Mouse (Mus musculus): Measurements from ENCODE around the gene Dnaaf2.

The Dnaaf2 gene

DNA sequence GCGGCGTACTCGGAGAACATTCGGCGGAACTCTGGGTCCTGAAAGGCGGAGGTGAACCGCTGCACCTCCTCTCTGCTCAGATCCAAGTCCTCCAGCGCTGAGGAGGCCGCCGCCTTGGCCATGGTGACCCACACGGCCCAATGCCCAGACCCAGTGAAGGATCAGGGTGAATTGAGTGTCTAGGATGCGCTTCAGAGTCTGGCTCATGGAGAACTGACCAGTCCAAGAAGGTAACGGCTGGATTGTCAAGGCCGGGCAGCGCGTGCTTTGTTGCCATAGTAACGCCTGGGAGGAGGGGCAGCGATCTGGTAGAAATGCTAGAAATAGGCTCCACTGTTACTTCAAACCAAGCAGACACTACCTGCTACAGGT lies at the start of gene Dnaaf2:
Dnaaf2 (minus strand) TSS at position 266 of the 372 bp plus-strand sequence.
- WGBS: 1% methylated on average over 18 of the region's 18 CpGs

DNA sequence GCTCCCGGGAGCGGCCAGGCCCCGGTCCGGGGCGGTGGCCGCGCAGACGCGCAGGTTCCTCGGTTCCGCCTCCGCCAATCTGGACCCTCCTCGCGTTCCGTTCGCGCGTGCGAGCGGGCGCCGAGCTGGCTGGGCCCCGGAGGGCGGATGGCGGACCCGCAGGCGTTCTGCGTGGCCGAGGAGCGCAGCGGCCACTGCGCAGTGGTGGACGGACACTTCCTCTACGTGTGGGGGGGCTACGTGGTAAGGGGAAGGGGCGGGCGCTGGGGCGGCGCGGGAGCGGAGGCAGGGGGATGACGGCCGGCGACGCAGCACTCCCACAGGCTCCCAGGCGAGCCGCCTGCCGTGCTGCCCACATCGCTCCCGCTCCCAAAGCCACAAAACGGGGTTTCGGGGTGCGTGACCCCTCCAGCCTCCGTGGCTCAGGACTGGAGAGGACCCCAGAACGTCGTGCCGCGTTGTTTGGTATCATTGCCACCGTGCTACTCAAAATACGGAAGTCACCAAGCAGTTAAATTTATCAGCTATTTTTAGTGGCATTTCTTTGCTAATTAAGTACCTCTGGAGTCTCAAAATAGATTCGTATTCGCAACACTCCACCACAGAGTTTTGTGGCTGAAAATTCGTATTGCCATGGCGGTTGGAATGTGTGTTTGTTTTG lies 43.7 kb upstream of the Dnaaf2 start:
- 1% methylated on average over 61 of the region's 64 CpGs for WGBS

DNA sequence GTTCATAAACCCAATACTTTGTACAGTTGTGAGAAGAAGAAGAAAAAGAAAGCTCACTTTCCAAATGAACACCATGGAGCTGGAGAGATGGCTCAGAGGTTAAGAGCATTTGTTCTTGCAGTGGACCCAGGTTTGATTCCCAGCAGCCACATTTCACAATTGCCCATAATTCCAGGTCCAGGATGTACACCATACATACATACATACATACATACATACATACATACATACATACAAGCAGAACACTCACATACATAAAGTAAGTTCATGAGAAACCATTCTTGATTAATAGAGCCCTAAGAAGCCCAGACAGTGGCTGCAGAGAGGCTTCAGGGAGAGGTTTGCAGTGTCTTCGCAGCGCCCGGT lies 43.2 kb upstream of the Dnaaf2 start:
- 0% methylated on average over 3 of the region's 3 CpGs for WGBS

DNA sequence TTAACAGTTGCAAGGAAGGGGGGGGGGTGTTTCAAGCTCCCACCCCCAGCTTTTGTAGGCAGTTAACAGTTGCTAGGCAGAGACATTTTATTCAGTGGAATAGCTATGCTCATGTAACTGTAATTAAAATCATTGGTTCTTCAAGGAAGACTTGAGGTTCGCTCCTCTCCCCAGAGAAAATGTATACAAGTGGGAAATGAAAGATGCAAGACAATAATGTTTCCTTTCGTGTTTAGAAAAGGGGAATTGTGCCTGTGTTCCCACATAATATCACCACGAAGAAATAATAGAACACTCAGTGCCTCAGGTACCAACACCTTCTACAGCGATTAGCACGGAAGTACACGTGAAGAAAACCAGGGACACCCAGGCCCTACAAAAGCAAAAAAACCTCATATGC lies 42.6 kb upstream of the Dnaaf2 start, which contains the start of gene Klhdc1:
Klhdc1 (plus strand) TSS at position 301 of the 400 bp plus-strand sequence.
- 40% methylated on average over 6 of the region's 6 CpGs for WGBS

DNA sequence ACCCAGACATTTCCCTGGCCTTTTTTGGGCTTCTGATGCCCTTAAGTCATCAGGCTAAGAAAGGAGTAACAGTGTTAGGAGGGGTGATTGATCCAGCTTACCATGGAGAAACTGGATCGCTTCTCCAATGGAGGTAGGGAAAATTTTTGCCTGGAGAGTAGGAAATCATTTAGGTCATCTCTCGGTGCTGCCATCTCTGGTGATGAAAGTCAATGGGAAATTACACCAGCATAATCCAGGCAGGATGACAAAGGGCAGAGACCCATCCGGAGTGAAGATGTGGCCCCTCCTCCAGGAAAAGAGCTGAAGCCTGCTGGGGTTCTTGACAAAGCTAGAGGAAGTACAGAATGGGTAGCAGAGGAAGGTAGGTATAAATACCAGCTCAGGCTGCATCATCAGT lies 40.1 kb upstream of the Dnaaf2 start:
- 41% methylated on average over 3 of the region's 3 CpGs for WGBS

DNA sequence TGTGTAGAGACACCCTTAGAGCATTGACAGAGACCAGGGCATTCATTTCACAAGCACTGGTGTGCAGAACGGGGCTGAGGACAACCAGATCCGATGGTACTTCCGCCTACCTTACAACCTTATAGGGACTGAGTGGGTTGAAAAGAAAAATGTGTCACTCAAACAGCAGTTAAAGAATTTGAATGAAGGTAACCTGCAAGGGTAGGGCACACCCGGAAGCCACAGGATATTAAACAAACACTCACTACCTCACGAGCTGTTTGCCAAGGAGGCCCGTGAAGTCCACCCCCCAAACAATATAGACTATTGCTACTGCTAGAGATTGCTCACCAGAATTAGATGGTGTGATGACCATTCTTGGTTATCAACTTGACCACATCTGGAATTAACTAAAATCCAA lies 37.6 kb upstream of the Dnaaf2 start:
- 85% methylated on average over 6 of the region's 6 CpGs for WGBS

DNA sequence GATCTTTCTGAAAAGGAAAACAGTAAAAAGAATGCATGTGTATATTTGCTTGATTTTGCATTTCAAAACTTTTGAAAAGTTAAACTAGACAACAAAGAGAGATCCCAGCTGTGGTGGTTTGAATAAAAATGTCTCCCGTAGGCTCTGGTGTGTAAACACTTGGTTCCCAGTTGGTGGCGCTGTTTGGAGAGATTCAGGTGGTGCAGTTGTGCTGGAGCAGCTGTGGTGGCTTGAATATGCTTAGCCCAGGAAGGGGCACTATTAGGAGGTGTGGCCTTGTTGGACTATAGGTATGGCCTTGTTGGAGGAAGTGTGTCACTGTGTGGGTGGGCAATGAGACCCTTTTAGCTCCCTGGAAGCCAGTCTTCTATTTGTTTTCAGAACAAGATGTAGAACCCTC lies 31.0 kb upstream of the Dnaaf2 start:
- 58% methylated on average over 2 of the region's 2 CpGs for WGBS

DNA sequence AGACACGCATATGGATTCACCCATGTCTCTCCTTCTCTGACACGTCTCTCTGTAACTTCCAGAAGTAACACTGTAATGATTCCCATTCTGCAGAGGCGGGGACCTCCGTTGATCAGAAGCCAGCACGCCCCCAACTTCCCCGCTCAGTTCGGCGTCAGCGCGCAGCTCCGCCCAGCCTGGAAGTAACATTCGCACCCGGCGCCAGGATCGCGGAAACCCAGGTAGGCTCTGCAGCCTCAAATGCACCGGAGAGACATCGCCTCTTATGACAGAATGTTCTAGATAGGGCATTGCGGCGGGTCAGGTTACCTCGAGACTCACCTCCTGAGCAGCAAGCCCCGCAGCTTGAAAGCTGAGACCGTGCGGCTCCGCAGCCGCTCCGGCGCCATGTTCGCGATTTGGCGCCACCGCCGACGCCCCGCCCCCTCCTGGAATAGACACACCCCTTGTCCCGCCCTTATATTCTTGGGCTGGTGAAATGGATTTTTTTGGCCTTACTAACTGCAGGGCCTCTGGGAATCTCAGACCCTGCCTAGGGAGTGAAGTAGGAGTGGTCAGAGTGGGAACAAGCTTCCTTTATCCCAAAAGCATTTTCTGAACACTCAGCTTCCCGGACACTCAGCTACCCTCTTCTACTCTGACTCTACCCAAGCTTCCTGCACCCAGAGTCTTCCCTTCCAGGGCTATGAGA lies 29.7 kb upstream of the Dnaaf2 start, which contains the start of gene Pole2:
Pole2 (minus strand) TSS at position 420 of the 691 bp plus-strand sequence.
- under 1% methylated on average over 37 of the region's 37 CpGs for WGBS

DNA sequence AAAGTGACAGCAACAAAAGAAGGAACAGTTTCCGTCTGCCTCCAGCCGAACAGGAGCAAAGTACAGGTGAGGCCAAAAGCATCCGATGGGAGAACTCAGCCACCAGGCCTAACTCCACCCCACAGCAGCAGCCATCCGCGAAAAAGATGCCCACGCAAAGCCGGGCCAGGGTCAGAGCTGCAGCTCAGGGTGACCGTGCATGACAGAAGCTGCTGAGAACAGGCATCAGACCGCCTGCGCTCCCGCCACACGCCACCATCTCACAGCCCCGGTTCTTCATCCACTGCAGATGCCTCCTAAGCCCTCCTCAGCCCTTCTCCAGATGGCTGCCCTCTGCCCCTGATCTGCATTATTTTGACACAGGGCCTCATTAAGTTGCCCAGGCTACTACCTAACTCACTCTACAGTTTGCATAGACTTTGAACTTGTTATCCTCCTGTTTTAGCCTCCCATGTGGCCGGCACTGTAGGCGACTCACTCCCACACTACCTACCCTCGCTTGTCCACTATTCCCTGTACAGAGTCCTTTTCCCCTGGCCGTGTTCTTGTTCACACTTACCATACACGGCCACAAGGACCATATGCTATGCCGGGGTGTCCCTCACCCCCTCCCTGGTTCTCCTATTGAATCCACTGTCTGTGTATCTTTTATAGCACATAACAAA lies 22.5 kb upstream of the Dnaaf2 start:
- WGBS: 93% methylated on average over 19 of the region's 19 CpGs

DNA sequence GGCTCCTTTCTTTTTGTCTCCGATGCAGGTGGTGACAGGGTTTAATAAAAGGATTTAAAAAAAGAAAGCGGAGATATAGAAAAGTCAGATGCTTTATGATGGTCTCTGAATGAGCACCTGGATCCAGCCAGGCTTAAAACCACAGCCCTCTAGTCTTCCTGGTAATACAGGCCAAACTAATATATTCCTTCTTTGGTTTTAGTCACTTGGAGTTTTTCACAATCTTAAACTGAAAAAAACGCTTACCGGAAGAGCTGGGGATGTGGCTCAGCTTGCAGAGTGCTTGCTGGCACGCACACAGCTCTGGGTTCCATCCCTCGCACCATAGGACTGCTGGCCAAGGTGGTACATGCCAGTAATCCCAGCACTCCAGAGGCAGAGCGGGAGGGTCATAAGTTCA lies 18.4 kb upstream of the Dnaaf2 start:
- WGBS: 76% methylated on average over 7 of the region's 7 CpGs

DNA sequence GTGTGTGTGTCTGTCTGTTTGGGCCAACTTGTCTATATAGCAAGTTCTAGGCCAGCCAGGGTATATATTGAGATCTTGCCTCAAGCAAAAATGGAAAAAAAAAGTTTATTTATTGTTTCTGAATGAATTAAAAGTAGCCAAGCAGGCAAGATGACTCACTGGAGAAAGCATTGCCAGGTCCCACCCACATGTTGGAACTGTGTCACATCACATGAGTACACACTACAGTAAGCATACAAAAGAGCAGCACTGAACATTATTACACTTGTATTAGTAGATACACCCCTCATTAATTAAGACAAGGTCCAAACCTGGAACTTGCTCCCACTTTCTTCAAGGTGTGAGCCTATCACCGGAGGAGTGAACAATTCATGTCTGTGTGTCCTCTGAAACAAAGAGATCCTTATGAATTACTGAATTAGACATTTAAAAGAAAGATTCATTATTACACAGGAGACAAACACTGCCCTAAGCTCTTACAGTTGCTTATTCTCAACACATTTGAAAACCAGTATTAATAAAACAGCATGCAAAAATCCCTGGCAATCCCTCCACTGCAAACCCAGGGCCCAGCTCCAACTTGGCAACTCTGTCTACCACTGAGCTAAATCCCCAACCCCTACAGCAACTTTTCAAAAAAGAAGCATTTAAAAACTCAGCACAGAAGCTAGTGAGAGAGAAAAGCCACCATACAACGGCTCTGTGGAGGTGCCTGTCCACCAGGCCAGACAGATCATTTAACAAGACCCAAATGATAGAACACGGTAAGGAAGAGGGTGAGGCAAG lies 17.0 kb upstream of the Dnaaf2 start:
- 47% methylated on average over 3 of the region's 3 CpGs for whole genome bisulfite sequencing

DNA sequence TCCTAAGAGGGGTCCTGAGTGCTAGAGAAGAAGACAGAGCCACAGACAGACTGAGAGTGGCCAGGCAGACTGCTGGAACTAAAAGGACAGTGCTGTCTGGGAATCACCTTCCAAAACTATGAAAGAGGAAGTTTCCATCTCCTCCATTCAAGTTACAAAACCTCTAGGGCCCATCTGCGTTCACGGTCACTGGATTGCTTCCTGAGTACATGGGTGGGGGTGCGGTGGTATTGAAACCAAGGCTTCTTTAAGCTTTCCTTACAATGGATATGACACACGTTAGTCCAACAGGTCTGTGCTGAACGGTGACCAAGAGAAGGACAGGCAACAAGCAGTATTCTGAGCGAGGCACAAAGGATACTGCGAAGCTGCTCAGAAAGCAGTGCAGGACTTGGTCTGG lies 16.2 kb upstream of the Dnaaf2 start:
- WGBS: 92% methylated on average over 7 of the region's 7 CpGs

DNA sequence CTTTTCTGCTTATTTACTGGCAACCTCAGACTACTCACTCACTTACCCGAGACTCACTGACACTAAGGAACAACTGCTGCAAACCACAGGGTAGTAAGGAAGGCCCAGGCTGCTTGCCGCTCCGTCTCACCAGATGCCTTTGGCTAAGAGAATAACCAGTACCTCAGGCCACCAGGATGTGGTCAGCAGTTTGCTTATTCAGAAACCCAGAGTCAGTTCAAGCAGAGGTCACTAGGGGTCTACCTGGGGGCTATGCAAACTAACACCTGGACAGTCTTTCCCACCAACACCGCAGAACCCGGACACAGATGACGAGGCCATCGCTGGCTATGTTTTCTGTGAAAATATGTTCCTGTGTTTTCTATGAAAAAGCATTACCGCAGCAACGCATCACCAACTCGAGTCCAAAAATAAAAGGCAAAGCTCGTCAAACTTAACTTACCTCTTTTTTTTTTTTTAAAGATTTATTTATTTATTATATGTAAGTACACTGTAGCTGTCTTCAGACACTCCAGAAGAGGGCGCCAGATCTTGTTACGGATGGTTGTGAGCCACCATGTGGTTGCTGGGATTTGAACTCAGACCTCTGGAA lies 15.1 kb upstream of the Dnaaf2 start:
- WGBS: 86% methylated on average over 13 of the region's 13 CpGs

DNA sequence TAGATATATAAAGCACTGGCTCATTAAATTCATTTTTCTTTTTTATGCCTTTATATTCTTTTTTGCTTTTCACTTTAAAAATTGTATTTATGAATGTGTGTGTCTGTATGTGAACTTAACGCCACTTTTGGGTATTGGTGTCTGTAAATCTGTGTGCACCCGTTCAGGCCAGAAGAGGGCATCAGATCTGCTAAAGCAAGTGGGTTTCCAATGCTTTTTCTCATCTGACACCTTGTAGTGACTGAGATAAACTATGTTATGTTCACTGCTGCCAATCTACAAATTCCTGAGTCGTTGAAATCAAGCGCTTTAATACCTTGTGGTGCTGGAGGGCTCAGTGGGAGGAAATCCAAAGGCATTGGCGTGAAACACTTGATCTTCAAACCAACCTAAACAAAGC lies 12.8 kb upstream of the Dnaaf2 start:
- WGBS: 65% methylated on average over 5 of the region's 5 CpGs

DNA sequence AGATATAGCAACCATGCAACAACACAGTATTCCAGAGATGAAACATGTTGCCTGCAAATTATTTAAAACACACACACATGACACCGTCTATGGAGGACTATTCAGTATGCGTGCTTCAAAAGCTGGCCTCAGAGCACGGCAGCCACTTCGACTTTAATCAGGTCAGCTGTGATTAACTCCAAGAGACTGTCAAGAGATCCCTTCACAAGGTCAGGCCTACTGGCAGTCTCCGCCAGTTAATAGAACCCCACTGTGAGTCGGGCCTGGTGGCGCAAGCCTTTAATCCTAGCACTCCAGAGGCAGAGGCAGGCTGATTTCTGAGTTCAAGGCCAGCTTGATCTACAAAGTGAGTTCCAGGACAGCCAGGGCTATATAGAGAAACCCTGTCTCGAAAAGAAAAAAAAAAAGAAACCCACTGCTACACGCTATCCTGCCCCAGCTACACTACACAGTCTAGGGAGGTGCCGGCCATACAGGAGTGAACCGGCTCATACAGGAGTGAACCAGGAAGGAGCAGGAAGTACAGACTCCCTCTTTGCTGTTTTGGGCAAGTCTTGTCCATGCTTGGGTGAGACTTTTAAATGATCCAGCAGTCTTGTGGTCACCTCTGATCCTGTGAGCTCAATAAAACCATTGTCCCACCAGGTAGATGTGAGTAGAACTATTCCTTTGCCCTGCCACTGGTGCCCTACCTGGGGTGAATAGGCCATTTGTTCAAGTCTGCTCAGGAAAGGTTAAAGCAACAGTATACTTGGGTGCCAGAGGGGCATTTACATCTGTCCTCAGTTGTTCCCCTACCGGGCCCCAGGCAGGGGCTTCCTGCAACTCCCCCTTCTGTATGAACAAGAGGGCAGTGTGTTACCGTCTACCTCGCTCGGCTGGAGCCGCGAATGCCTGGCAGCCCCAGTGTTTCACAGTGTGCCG lies 12.1 kb upstream of the Dnaaf2 start:
- 84% methylated on average over 18 of the region's 18 CpGs for WGBS

DNA sequence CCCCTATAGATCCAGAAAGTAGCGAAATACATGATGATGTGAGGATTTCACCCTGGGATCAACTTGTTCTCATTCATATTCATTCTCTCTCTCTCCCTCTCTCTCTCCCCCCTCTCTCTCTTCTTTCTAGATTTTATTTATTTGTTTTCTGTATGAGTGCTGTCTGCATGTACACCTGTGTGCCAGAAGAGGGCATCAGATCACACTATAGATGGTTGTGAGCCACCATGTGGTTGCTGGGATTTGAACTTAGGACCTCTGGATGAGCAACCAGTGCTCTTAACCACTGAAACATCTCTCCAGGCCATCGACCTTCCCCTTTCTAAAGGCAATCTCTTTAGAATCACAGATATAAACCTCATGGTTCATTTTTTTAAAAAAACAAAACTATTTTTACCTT lies 10.3 kb upstream of the Dnaaf2 start:
- 96% methylated on average over 2 of the region's 2 CpGs for WGBS

DNA sequence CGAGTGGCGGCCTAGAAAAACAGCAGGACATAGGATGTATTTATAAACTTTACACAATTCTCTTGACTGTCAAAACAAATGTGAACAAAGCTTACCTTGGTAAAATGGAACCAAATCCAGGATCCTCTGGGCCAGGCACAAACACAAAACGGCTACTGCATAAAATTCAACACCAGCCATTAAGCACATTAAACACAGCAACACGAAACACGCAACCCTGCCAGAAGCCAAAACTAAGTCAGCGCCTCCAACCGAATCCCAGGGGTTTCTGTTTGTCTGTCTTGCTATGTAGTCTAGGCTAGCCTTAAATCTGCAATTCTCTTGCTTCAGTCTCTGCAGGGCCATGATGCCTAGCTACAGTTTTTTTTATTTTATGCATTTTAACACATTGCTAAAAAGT lies 9.7 kb upstream of the Dnaaf2 start:
- WGBS: 85% methylated on average over 7 of the region's 7 CpGs

DNA sequence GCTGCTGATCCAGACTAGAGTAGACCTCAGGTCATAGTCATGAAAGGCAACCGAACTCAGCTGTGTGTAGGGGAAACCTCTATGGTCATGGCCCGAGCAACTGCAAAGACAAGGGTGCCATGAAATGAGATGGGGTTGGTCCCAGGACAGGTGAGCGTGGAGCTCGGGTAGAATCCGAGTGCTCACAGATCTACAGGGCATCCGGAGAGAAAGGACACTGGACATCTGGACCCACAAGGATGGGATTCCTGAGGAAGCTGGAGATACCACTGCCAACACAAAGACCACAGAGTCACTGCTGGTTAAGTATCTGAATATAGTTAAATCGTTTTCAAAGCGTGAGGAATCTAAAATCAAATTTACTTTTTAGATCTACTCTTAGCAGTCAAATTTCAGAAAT lies 9.2 kb upstream of the Dnaaf2 start:
- 92% methylated on average over 8 of the region's 8 CpGs for WGBS

DNA sequence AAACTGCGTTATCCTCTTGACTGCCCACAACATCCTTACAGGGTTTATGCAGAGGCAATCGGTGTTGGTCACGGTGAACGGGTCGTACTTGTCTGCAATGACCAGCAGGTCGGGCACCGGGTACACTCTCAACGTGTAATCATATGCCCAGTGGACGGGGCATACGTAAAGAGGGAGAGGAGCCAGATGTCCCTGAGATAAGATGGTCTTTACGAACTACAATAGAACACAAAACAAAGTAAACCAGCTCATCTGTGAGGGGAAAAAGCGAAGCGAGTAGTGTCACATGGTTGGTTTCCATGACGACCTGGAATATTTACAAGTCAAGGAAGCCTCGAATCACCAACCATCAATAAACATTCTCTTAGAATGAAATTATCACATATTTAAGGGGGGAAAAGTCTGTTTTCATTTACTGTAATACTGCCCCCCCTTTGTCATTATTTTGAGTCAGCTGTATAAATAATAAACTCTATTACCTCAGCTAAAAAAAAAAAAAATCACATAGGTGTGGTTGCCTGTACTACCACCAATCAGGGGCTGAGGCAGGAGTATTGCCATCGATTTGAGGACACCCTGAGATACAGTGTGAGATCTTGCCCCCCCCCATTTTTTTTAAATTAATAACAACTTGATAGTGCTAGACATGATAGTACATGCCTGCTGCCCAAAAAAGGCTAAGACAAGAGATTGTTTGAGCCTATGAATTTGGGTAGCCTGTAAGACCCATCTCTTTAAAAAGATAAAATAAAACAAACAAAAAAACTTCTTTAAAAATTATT lies 6.0 kb upstream of the Dnaaf2 start, which contains the start of gene Gm49384:
Gm49384 (minus strand) TSS at position 216 of the 782 bp plus-strand sequence.
- WGBS: 63% methylated on average over 16 of the region's 16 CpGs

Data from cerebral cortex, adult 2 months (tissue).